Mouse (Mus musculus) CH12.LX (cell line): ENCODE measurements around the gene Ptpn14. TPM values are rescaled to one million over a fixed set of nuclear protein-coding genes. Genes with fewer than 3 reads are reported as not detected.

ENCODE experiments used
- DNase-seq: peaks from one replicate; pipeline ENCODE4 v3.0.0-alpha.2; 2013; ENCODE audit errors: extremely low read depth
- H3K27ac ChIP-seq: 2 replicates; pipeline ENCODE4 v1.5.1; 2012; ENCODE audit warnings: low read depth, mild to moderate bottlenecking, control low read depth, moderate library complexity; ENCODE audit not compliant: insufficient read depth
- H3K27me3 ChIP-seq: replicated peaks from 2 replicates; pipeline ENCODE3; 2012; ENCODE audit warnings: inconsistent platforms
- H3K36me3 ChIP-seq, 2 experiments: replicated peaks in 1 of 2; 2 replicates each; pipeline versions ENCODE3 to v1.6.1; 2012; ENCODE audit warnings: inconsistent platforms in 1 of 2, low read length in 1 of 2, mild to moderate bottlenecking in 1 of 2, mixed read lengths in 1 of 2, moderate library complexity in 1 of 2; ENCODE audit not compliant: control insufficient read depth in 1 of 2, insufficient read depth in 1 of 2
- H3K4me1 ChIP-seq, 2 experiments: 2 replicates each; pipeline ENCODE4 v1.6.1; 2012; ENCODE audit warnings: inconsistent platforms in 1 of 2, moderate library complexity in 1 of 2; ENCODE audit not compliant: insufficient read depth in 2 of 2, control insufficient read depth in 1 of 2
- H3K4me2 ChIP-seq: 2 replicates; pipeline ENCODE4 v1.6.1; 2012; ENCODE audit warnings: low read depth, mild to moderate bottlenecking, control low read depth; ENCODE audit not compliant: poor library complexity, insufficient read depth, severe bottlenecking
- H3K4me3 ChIP-seq, 3 experiments: fragments of 150-350 bp in 1 of 3; sonication (generic) in 1 of 3; replicated peaks in 1 of 3; 2 replicates each; pipeline versions ENCODE3 to v1.5.1; 2011 to 2012; ENCODE audit warnings: low read depth in 2 of 3, low read length in 2 of 3, mild to moderate bottlenecking in 2 of 3, moderate library complexity in 2 of 3, control low read depth in 1 of 3, improper control_type of control experiment in 1 of 3, inconsistent platforms in 1 of 3, mixed read lengths in 1 of 3; ENCODE audit not compliant: poor library complexity in 1 of 3
- H3K79me2 ChIP-seq: replicated peaks from 2 replicates; pipeline ENCODE4 v1.6.1; 2012; ENCODE audit warnings: mild to moderate bottlenecking, moderate library complexity; ENCODE audit not compliant: control insufficient read depth, poor library complexity, insufficient read depth, severe bottlenecking; ENCODE audit errors: extremely low read depth
- H3K9ac ChIP-seq: 2 replicates; pipeline ENCODE4 v1.6.1; 2012; ENCODE audit warnings: low read depth, mild to moderate bottlenecking, control low read depth, moderate library complexity; ENCODE audit not compliant: insufficient read depth
- H3K9me3 ChIP-seq: replicated peaks from 2 replicates; pipeline ENCODE3; 2012; ENCODE audit warnings: low read length, inconsistent platforms, mixed read lengths
- BHLHE40 ChIP-seq: IDR thresholded peaks from 2 replicates; pipeline ENCODE4 v1.6.1; 2011; ENCODE audit warnings: mild to moderate bottlenecking, low read depth, low read length, improper control_type of control experiment
- CTCF ChIP-seq, 2 experiments: IDR thresholded peaks in 1 of 2; conservative IDR thresholded peaks in 1 of 2; 2 replicates each; pipeline ENCODE4 v1.5.1; 2011 to 2012; ENCODE audit warnings: low read depth in 2 of 2, low read length in 2 of 2, improper control_type of control experiment in 1 of 2, inconsistent platforms in 1 of 2, mild to moderate bottlenecking in 1 of 2, moderate library complexity in 1 of 2
- EP300 ChIP-seq: IDR thresholded peaks from 2 replicates; pipeline ENCODE4 v1.6.1; 2011; ENCODE audit warnings: low read length, improper control_type of control experiment
- IRF4 ChIP-seq: IDR thresholded peaks from 2 replicates; pipeline ENCODE4 v1.6.1; 2014; ENCODE audit warnings: low read depth, mild to moderate bottlenecking, inconsistent platforms, low read length, improper control_type of control experiment
- JUN ChIP-seq: IDR thresholded peaks from 2 replicates; pipeline ENCODE4 v1.6.1; 2011; ENCODE audit warnings: low read depth, mild to moderate bottlenecking, low read length, improper control_type of control experiment, moderate library complexity; ENCODE audit not compliant: insufficient read depth
- MAZ ChIP-seq: IDR thresholded peaks from 2 replicates; pipeline ENCODE4 v1.6.1; 2012; ENCODE audit warnings: low read depth, mild to moderate bottlenecking, inconsistent platforms, low read length, improper control_type of control experiment, moderate library complexity
- MEF2A ChIP-seq: IDR thresholded peaks from 2 replicates; pipeline ENCODE4 v1.6.1; 2014; ENCODE audit warnings: low read depth, mild to moderate bottlenecking, inconsistent platforms, low read length, improper control_type of control experiment, borderline replicate concordance
- NRF1 ChIP-seq: IDR thresholded peaks from 2 replicates; pipeline ENCODE4 v1.6.1; 2014; ENCODE audit warnings: low read depth, mild to moderate bottlenecking, inconsistent platforms, low read length, improper control_type of control experiment, moderate library complexity
- PAX5 ChIP-seq: IDR thresholded peaks from 2 replicates; pipeline ENCODE4 v1.6.1; 2012; ENCODE audit warnings: low read length, inconsistent platforms, mixed read lengths
- POLR2AphosphoS2 ChIP-seq: IDR thresholded peaks from 2 replicates; pipeline ENCODE4 v1.6.1; 2011; ENCODE audit warnings: low read depth, low read length, improper control_type of control experiment
- RAD21 ChIP-seq: IDR thresholded peaks from 2 replicates; pipeline ENCODE4 v1.6.1; 2011; ENCODE audit warnings: low read depth, mild to moderate bottlenecking, low read length, improper control_type of control experiment, moderate library complexity
- RCOR1 ChIP-seq: conservative IDR thresholded peaks from 2 replicates; pipeline ENCODE4 v1.6.1; 2012; ENCODE audit warnings: low read depth, mild to moderate bottlenecking, inconsistent platforms, low read length, improper control_type of control experiment
- SIN3A ChIP-seq: IDR thresholded peaks from 2 replicates; pipeline ENCODE4 v1.6.1; 2012; ENCODE audit warnings: low read length, improper control_type of control experiment, inconsistent platforms
- TBP ChIP-seq: conservative IDR thresholded peaks from 2 replicates; pipeline ENCODE4 v1.6.1; 2011; ENCODE audit warnings: low read depth, low read length, improper control_type of control experiment
- TCF12 ChIP-seq: IDR thresholded peaks from 2 replicates; pipeline ENCODE4 v1.6.1; 2014; ENCODE audit warnings: low read depth, mild to moderate bottlenecking, inconsistent platforms, low read length, improper control_type of control experiment
- UBTF ChIP-seq: IDR thresholded peaks from 2 replicates; pipeline ENCODE4 v1.6.1; 2012; ENCODE audit warnings: low read depth, mild to moderate bottlenecking, inconsistent platforms, low read length, improper control_type of control experiment, moderate library complexity
- USF1 ChIP-seq: IDR thresholded peaks from 2 replicates; pipeline ENCODE4 v1.6.1; 2014; ENCODE audit warnings: low read depth, mild to moderate bottlenecking, inconsistent platforms, low read length, improper control_type of control experiment
- USF2 ChIP-seq: conservative IDR thresholded peaks from 2 replicates; pipeline ENCODE4 v1.6.1; 2011; ENCODE audit warnings: low read depth, low read length, improper control_type of control experiment
- ZMIZ1 ChIP-seq: IDR thresholded peaks from 2 replicates; pipeline ENCODE4 v1.6.1; 2012; ENCODE audit warnings: low read depth, mild to moderate bottlenecking, inconsistent platforms, low read length, improper control_type of control experiment
- ZNF384 ChIP-seq: IDR thresholded peaks from 2 replicates; pipeline ENCODE4 v1.6.1; 2012; ENCODE audit warnings: low read depth, low read length, improper control_type of control experiment, inconsistent platforms
- dilution Hi-C: fragments of 300-500 bp; cut with MboI; formaldehyde crosslinking; loops from 2 replicates; pipeline ENCODE4 v1.14.3; 2020; ENCODE audit warnings: low sequenced_read_pairs; ENCODE audit not compliant: extremely low pct_unique_long_range_greater_than_20kb, extremely low pct_ligation_motif_present
- in situ Hi-C: fragments of 300-500 bp; cut with MboI; formaldehyde crosslinking; loops from 3 replicates; pipeline ENCODE4 v1.14.3; 2019; ENCODE audit warnings: low sequenced_read_pairs, low pct_ligation_motif_present, low pct_unique_long_range_greater_than_20kb, mixed read lengths
- polyA plus RNA-seq: library from polyadenylated mRNA; unstranded; fragments of >175 nt; gene quantifications from 2 replicates; pipeline ENCODE4 v1.2.1, GENCODE M21; 2012; ENCODE audit warnings: low read depth; ENCODE audit not compliant: insufficient read length
- total RNA-seq, 2 experiments: library from RNA; depleted of rRNA; stranded (reverse); fragments of 300-350 nt in 1 of 2; fragments of >200 nt in 1 of 2; gene quantifications; 2 replicates each; pipeline ENCODE4 v1.2.3; 2012 to 2014

The Ptpn14 gene
- total and polyA plus RNA-seq, 3 experiments, result under 0.01 to 0.10 TPM; not detected in 1

- no peak for DNase-seq
- H3K27me3 ChIP-seq, result no peaks in the 10 kb centered on the region
- no peaks in the 10 kb centered on the region for H3K79me2 ChIP-seq
- no peak overlapping the region for H3K9ac ChIP-seq
- no peak overlapping the region for H3K4me2 ChIP-seq
- no peak for TF ChIP-seq ZMIZ1
- TF ChIP-seq MAZ, result no peak
- TF ChIP-seq RCOR1, result no peak
- no peak for TF ChIP-seq SIN3A
- no peak for TF ChIP-seq UBTF
- no peak for TF ChIP-seq TBP
- TF ChIP-seq RAD21, result no peak
- TF ChIP-seq USF1, result no peak
- TF ChIP-seq IRF4, result no peak
- no peak for TF ChIP-seq PAX5
- no peak for TF ChIP-seq CTCF (conservative IDR thresholded peaks at IDR 0.05 in 1 of 2, IDR thresholded peaks at IDR 0.05 in 1 of 2; ENCODE audit: low read depth in 2 of 2, low read length in 2 of 2)
- TF ChIP-seq USF2, result no peak
- no peak overlapping the region for H3K4me3 ChIP-seq
- H3K9me3 ChIP-seq, result peaks cover 2% of the 10 kb centered on the region
- H3K4me1 ChIP-seq, result peaks cover 6 to 18% of the 10 kb centered on the region in 2 experiments; a peak in 3 of 4 replicates
- dilution Hi-C loops (no loop called here), in situ Hi-C loops (no loop called here)
- H3K36me3 ChIP-seq, result peaks cover 23 to 84% of the 10 kb centered on the region in 2 experiments
- H3K27ac ChIP-seq, result no peak overlapping the region
Observed at GRCm38 (mm10) chr1:189902413-189902812, 174.3 kb downstream of the Ptpn14 start.

DNA sequence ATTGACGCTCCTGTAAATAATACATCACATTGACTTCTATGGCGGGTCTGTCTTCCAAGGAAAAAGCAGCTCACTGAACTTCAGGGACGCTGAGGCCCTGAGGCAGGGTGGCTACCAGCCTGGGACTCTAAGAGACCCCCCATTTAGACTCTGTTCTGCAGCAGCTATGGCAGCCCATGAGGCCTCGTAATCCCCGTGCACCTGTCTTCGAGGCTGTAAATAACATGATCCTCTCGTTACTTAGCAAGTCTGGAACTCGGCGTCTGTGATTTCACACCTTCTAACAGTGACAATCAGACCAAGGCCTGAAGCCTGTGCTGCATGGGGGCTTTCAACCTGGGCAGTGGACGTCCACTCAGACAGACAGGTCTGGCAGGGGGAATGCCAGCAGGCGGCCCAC, 175.1 kb downstream of the Ptpn14 start:
- Histone ChIP-seq H3K27me3 (no peaks in the 10 kb centered on the region), H3K9me3 (peaks cover 2% of the 10 kb centered on the region), H3K4me3 (no peak overlapping the region), H3K79me2 (no peaks in the 10 kb centered on the region), H3K4me1 (peaks cover 6 to 21% of the 10 kb centered on the region in 2 experiments; a peak in 3 of 4 replicates), H3K4me2 (no peak overlapping the region), H3K9ac (no peak overlapping the region), H3K36me3 (peaks cover 29 to 84% of the 10 kb centered on the region in 2 experiments), H3K27ac (no peak overlapping the region)
- dilution Hi-C loops, result no loop called here
- TF ChIP-seq MAZ, result no peak
- TF ChIP-seq CTCF (conservative IDR thresholded peaks at IDR 0.05 in 1 of 2, IDR thresholded peaks at IDR 0.05 in 1 of 2; ENCODE audit: low read depth in 2 of 2, low read length in 2 of 2), result no peak
- no peak for TF ChIP-seq POLR2AphosphoS2
- TF ChIP-seq NRF1, result no peak
- no peak for TF ChIP-seq USF1
- no peak for TF ChIP-seq USF2
- no peak for TF ChIP-seq ZNF384
- no peak for TF ChIP-seq EP300
- TF ChIP-seq BHLHE40, result no peak
- no peak for TF ChIP-seq MEF2A
- no peak for TF ChIP-seq JUN
- no peak for TF ChIP-seq TCF12
- no peak for DNase-seq
- in situ Hi-C loops, result no loop called here
